Mouse (Mus musculus) induced T-regulatory cell, adult 2 months (primary cell): ENCODE data around the gene Adgrg1.

Source experiments
- DNase-seq: peaks from one replicate; pipeline ENCODE4 v3.0.0-alpha.2; 2012; ENCODE audit warnings: low read depth

Gene Adgrg1

DNA sequence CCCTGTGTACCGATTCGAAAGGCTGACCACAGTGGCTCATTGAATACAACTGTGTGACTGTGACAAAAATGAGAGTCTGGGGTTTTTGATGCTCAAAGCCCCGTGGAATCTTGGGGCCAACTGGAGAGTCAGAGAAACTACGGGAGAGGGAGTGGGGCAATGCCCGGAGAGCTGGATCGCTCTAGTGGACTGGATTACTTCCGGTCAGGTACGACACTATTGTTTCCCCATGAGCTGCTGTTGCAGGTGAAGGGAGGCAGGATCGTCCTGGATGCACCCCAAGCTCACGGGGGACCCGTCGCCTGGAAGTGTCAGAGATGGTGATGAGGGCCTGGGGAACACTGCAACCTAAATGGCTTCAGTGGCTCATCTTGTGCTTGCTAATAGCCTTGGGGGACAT, 21.5 kb downstream of the Adgrg1 start:
- no peak for DNase-seq

DNA sequence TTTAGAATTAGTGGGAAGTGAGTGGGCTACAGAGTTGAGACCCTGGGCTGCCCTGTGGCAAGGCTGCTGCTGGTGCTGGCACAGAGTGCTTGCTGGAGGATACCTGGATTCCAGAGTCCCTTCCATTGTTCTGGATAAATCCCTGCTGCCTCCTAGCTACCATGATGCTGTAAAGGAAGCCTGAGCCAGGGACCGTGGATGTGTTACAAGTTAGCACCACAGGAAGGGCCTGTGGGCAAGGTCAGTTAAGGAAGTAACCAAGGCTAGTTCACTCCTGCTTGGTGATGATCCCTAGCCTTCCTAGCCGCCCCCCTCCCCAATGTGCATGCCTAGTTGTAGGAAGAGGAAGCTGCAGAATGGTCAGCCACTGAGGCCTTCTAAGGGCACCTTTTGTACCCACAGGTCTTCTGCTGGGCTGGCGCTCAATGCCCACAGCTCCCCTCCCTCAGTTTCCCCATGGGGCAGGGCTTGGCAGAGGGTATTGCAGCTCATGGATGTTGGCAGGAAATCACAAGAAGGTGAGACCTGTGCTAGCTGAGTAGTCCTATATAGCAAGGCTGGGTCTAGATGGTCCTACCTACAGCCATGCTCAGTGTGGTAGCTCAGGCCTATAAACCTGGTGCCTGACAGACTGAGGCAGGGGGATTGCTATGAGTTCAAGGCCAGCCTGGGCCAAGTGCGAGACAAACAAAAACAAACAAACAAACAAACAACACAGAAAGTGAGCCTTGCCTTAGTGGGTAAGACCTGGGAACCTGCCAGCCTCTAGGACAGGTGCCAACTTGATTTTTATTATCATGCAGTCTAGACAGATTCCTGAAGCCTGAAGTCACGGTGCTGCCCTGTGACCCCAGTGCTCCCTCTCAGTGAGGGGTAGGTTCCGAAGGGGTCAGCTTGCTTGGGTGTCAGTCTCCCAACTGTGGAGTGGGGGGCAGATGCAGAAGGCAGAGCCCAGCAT, 22.6 kb downstream of the Adgrg1 start:
- no peak for DNase-seq

DNA sequence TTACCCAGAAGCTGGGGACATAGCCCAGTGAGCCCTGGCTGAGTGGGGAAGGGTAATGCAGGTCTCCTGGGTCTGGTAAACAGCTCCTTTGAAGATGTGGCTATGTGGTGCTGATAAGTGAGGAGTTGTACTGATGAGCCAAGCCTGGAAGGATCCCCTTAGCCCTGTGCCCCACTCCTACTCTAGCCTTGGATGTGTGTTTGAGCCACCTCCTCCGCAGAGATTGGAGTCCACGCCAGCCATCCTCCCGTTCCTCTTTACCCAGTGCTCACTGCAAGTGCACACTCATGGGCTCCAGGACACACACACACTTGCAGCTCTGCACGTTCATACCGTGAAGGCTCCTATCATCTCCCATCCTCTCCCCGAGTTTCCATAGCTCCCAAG, 23.3 kb downstream of the Adgrg1 start:
- no peak for DNase-seq

DNA sequence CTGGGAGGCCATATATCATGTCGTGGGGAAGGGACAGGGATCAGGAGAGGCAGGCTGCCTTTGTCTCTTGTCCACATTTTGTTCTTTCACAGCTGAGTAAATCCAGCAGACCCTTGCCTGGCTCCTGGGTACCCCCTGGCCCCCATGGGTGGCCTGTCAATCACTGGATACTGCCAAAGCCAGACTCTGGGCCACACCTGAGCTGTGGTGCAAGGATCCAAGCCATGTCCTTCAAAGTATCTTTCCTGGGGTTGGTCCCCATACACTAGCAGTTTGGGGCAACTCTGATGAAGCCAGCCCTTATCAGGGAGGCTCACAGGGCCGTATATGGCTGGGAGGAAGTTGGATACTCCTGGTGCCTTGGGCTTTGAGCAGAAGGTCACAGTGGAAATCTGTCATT, 23.9 kb downstream of the Adgrg1 start:
- DNase-seq = no peak

DNA sequence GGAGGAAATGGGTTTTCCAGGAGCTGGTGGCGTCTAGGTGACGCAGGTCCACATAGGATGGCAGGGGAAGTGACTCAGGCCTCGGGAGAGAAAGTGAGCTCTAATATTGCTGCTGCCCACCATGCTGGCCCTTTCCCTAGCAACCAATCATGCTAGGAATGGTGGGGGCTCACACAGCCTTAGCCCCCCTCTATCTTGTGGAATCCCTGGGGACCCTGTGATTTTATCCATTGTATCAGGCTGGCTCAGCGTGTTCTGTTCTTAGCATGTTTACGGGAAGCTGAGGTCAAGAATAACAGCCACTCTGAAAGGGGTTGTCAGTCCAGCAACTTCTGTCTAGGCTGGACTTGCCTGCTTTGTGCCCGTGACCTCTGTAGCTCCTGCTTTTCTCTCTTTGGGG, 24.5 kb downstream of the Adgrg1 start:
- no peak for DNase-seq

DNA sequence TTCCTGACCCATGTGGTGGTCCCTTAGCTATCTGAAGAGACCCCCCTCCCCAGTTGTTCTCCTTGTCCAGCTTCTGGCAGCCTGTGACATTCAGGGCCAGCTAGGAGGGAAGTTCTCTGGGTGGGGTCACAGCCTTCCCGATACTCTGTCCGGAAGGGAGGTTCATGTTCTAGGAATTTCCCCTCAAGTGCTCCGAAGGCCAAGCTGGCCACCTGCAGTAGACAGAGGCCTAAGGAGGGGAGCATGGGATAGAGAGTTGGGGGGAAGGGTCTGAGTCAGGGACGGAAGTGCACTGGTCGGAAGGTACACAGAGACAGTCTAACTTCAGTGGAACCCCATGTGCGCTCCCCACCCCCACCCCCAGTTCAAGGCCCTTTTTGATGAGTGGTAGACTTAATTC, 25.4 kb downstream of the Adgrg1 start:
- DNase-seq = no peak

DNA sequence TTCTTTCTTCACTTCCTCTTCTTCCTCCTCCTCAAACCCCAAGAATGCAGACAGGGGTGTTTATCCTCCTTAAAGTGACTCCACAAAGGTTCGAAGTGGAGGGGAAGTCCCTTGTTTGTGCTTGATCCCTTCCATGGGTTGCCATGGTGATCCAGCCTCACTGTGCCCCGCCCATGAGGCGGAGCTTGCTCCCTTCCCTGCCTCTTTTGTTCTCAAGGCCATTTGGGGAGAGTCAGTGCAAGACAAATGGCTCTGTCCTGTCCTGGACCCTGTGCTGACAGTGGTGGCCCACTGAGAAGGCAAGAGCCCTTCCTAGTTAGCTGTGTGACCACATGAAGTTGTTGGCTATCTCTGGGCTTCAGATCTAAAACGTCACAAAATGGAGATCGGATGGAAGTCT, 26.1 kb downstream of the Adgrg1 start:
- peak; percentile 80 for DNase-seq

DNA sequence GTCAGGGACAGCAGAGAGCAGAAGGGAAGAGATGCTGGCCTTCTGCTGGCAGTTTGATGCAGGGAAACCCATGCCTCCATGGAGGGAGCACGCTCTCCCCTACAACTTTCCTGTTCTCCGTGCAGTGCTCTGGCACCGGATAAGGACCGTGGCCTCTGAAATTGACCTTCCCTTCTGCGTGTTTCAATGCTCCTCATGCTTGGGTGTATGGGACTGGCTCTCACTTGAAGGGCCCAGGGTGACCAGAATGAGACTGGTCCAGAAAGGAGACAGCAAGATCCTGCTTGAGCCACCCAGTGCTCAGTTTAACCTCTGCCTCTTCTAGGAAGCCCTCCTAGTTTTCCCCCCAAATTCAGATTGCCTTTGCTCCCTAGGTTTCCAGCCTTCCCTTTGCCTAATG, 26.6 kb downstream of the Adgrg1 start:
- no peak for DNase-seq

DNA sequence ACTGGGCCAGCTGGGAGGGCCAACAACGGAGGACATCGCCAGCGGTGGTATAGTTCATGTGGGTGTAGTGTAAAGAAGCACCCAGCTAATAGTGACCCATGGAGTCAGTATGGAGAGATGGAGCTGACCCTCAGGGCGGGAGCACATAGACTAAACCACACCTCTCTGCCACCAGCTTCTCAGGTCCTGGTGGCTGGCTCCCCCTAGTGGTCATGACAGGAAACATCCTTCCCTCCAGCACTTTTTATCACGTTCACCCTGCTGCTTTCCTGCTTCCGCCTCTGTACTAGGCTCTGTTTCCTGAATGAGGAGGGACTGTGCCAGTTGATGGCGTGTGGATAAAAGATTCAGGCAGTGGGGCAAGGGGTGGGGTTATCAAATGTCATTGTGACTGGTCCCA, 27.1 kb downstream of the Adgrg1 start:
- DNase-seq = peak; percentile 89

DNA sequence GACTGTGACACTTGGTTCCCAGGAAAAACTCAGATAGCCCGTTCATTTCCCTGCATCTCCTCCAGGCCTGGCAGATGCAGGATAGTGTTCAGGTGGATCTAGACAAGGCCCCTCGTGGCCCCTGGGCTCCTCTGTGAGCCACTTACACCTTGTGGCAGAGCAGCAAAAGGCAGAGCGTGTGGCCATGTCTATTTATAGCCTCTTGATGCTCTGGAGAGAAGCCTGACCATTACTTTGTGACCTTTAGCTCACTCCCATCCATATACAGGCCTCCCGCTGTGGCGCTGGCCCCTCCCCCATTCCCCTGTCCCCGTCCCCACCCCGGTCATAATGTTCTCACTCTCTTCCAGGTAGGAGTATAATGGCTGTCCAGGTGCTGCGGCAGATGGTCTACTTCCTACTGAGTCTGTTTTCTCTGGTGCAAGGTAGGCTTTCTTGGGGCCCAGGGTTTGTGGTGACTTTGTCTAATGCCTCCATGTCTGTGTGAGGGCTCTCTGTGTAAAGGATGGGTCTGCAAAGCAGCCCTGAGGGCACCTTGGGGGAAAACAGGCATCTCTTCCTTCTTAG, 27.6 kb downstream of the Adgrg1 start:
- DNase-seq = no peak

DNA sequence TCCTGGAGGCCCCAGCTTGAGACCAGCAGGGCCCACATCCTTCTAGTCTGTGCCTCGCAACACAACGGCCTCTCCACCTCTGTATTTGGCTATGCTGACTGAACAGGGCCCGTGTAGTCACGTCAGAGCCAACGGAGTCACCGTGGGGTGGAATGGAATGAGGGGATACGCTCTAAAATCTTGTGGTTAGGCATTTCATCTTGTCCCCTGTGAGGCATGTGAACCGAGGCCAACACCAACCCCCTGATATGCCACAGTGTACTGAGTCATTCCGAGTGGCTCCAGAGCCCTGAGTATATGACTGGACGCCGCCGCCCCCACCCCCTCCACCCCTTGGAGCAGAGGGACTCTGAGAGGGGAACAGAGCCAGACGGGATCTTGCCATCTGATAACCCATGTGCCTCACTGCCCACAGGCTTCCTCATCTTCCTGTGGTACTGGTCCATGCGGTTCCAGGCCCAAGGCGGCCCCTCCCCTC, 37.9 kb downstream of the Adgrg1 start:
- no peak for DNase-seq

DNA sequence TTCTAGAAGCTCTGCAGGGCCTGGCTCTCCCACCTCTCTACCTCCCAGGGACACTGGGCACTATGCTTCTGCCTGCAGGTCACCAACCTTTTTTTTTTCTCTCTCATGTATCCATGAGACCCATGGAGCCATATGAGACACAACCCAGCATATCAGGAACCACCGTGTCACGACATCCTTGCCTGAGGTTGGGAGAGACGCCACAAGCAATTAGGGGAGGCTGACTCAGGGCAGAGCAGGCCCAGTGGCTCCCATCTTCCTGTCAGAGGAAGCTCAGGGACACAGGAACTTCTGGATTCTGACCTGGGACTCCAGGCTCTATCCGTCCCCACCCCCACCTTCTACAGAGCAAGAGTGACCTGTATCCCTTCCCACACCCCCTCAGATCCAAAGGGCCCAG, 41.3 kb downstream of the Adgrg1 start:
- DNase-seq = no peak

DNA sequence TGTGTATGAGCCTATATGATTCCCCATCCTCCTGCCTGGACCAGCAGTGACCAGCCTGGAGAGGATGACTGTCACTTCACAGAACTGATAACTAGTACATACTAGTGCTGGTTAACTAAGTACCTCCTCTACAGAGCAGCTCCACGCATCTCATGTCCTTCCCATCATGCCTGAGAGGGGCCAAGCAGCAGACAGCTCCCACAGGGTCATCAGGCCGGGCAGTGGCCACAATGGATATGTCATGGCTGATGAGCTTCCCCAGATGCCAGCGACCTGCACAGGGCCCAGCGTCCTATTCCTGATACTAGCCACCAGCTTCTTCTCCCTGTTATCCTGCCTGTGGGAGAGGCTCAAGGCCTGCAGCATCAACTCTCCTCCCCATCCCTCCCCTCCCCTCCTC, 42.1 kb downstream of the Adgrg1 start:
- no peak for DNase-seq

DNA sequence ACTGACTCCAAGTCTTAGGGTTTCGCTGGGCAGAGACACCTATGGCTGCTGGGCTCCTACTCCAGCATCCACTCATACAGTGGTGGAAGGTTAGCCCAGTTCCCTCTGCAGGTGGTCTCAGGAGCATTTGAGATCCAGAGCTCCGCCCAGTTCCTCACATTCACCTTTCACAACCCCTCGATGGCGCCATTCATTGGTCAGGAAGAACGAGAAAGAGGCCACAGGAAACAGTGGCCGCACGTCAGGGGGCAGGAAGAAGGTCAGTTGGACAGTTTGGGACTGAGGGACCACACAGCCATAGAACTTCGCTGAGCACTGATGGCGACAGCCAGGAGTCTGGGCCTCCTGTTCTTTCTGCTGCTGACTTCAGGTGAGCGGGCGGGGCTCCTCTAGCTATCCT, 42.9 kb downstream of the Adgrg1 start, which contains the start of gene Adgrg3:
Gene Adgrg3 (plus strand): TSS at position 242 of the 400 bp plus-strand sequence.
- DNase-seq = no peak

DNA sequence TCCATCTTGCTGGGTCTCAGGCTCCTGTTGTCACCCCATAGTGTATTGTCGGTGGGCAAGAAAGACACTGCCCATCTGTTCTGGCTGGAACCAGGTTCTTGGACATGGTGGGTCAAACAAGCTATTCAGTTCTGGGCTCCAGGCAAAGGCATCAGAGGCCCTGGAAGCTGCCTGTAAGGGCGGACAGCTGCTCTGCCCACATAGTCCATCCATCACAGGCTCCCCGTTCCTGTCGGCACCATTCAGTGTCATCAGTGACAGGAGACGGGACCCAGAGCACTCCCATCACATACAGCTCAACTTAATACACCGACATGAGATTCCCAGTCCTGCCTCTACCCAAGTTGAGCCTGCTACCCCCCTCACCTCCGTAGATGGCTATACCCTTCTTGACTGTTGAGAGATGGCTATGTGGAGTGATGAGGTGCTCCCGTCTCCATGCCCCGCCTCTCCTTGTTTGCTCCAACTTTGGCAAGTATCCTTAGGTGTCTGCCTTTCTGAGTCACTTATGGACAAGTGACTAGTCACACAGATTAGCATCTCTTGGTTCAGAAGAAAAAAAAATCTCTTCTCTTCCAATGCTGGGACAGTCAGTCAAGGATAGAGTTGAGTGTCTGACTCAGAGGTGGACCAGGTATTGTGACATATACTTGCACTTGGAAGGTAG, 43.6 kb downstream of the Adgrg1 start:
- no peak for DNase-seq

DNA sequence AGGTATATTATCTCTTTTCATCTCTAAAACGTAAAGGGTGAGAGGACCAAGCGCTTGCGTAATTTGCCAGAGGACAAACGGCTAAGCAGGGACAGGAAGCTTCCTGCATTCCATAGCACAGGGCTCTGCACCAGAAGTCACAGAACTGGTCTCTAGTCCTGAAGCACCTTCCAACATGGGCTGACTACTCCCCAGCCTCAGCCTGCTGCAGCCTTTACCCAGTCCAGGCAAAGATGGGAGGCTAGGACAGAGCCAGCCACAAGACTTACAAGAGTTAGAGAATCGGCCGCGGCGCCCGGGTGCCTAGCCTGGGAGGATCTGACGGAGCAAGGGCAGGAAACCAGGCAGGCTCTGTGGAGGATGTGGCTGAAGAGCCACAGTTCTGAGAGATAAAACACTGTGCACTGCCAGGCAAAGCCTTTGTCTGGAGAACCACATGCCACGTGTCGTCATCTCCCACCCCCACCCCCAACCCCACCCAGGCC, 45.8 kb downstream of the Adgrg1 start:
- peak; percentile 46 for DNase-seq

DNA sequence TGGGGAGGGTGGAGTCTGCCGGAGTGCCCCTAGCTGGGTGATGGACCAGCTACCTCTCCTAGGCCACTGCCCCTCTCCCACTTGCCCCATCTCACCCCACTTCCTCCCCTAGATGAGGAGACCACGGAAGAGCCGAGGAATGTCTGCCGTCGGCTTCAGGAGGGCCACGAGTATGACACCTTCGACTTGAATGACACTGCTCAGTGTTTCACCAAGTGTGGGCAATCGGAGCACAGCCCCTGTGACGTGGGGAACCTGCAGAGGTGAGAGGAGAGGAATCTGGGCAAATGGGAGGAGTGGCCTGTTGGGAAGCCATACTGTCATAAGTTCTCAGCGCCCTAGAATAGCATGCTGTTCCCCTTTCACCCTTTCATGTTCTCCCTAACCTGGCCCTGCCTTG, 46.3 kb downstream of the Adgrg1 start:
- no peak for DNase-seq

DNA sequence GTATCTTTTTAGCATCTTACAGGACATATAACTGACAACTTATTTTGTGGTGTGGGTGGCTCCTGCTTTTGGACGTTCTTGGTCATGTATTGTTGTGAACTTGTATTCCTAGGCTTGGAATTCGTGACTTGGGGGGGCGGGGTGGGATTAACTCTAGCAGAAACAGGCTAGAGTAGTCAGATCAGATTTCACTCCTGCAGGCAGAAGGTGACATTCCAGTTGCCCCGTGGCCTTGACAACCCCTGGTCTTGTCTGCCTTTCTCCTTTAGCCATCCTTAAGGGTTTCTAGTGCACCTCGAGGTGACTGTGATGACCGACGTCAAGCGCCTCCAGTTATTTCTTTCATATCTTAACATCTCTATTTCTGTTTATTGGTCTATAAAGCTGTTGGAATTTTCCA, 48.6 kb downstream of the Adgrg1 start:
- DNase-seq = no peak

DNA sequence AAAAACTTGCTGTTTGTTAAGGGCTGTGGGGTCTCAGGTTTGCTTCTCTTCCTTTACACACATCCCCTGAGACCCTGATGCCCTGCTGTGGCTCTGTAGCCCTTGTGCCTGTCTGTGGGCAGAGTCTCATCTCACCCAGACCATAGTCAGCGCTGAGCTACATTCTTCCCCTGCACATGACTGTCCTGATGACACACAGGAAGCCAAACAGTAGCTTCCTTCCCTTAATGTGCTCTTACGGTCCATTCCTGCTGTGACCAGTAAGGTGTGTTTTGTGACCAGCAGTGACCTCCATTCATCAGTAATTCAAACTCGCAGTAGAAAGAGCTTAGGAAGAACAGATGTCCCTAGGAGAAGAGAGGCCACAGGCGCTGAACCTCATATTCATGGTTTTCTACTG, 49.8 kb downstream of the Adgrg1 start:
- no peak for DNase-seq

DNA sequence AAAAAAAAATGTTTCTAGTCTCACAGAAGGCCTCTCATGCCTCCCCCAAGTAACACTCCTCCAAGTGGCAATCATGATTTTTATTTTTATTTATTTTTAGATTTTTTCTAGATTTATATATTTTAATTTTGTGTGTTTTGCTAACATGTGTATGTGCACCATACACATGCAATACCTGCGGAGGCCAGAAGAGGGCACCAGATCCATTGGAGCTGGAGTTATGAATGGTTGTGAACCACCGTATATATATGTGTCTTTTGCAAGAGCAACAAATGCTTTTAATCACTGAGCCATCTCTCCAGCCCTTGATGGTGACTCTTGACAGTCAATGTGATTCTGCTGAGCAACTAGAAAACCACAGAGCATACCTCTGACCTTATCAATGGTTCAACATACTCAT, 50.9 kb downstream of the Adgrg1 start:
- peak; percentile 40 for DNase-seq

DNA sequence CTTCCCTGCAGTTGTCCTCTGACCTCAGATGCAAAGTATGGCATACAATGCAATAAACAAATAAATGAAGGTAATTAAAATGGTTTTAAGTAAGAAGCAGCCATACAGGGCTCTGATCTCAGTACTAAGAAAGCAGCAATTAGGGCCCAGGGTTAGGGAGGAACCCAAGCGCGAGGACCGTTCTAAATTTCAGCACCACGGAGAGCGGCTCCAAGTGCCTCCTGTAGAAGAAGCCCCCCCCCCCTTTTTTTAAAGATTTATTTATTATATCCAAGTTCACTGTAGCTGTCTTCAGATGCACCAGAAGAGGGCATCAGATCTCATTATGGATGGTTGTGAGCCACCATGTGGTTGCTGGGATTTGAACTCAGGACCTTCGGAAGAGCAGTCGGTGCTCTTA, 53.8 kb downstream of the Adgrg1 start:
- peak; percentile 29 for DNase-seq

DNA sequence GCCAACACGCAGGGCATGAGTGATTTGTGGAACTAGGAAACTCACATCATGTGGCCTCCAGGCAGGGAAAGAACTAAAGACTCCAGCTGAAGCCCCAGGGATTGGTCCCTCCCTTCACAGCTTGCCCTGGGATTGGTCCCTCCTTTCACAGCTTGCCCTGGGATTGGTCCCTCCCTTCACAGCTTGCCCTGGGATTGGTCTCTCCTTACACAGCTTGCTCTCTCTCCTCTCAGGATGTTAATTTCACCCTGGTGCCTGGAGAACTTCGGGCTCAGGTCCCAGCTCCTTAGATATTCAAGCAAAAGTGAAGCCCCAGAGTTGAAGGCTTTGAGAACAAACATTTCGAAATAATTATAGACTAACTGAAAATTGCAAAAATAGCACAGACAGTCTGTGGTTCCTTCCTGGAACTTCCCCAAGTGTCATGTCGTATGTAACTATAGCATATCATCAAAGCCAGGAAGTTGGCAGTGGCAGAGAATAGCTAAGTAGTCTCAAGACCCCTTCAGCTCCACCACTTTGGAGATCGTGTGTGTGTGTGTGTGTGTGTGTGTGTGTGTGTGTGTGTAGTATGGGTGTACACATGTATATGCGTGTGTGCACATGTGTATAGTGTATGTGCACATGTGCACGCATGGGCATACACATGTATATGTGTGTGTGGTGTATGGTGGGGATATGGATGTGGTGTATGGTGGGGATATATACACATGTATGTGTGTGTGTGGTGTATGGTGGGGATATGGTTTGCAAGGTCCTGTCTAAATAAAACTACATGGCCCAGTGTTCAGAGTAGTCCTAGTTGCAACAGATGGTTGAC, 62.8 kb downstream of the Adgrg1 start:
- no peak for DNase-seq
